Mouse (Mus musculus) hindbrain, embryonic 16.5 days (tissue): ENCODE measurements at regions not wholly inside any gene's neighbourhood (a gene's known extent, or its start where the extent isn't known, plus 50 kb on each side); places are given as distances from the start of the nearest gene placed in this dataset.
A peak's percentile ranks its signal among the peaks of the same experiment; 100 is the strongest.
"Not testable (repeated sequence)": the region's sequence is repeated elsewhere in the genome, so short reads cannot be mapped to it uniquely, and the experiment has no call there.

Source experiments
- ATAC-seq: fragments of 200-750 bp; cut with Nextera tagmentation; 2 replicates; pipeline ENCODE4 v1.8.0; 2017; ENCODE audit warnings: moderate TSS enrichment, moderate library complexity
- H3K27ac ChIP-seq: fragments of 300-500 bp; sonication (generic); 2 replicates; pipeline ENCODE4 v1.5.1; 2014; ENCODE audit warnings: low read depth, mild to moderate bottlenecking, control low read depth, low read length, moderate library complexity
- H3K27me3 ChIP-seq: fragments of 300-500 bp; sonication (generic); replicated peaks from 2 replicates; pipeline ENCODE4 v1.6.1; 2014; ENCODE audit warnings: low read length; ENCODE audit not compliant: control insufficient read depth, insufficient read depth
- H3K36me3 ChIP-seq: fragments of 300-500 bp; sonication (generic); 2 replicates; pipeline ENCODE4 v1.6.1; 2014; ENCODE audit warnings: mild to moderate bottlenecking, low read length, moderate library complexity, mixed read lengths; ENCODE audit not compliant: control insufficient read depth, insufficient read depth
- H3K4me1 ChIP-seq: fragments of 300-500 bp; sonication (generic); 2 replicates; pipeline ENCODE4 v1.6.1; 2014; ENCODE audit warnings: low read depth, low read length; ENCODE audit not compliant: control insufficient read depth, insufficient read depth
- H3K4me2 ChIP-seq: fragments of 300-500 bp; sonication (generic); 2 replicates; pipeline ENCODE4 v1.6.1; 2014; ENCODE audit warnings: mild to moderate bottlenecking, low read length, control low read depth, moderate library complexity
- H3K4me3 ChIP-seq: fragments of 300-500 bp; sonication (generic); 2 replicates; pipeline ENCODE4 v1.5.1; 2014; ENCODE audit warnings: mild to moderate bottlenecking, low read length, control low read depth, moderate library complexity
- H3K9ac ChIP-seq: fragments of 300-500 bp; sonication (generic); 2 replicates; pipeline ENCODE4 v1.6.1; 2014; ENCODE audit warnings: low read depth, mild to moderate bottlenecking, control low read depth, low read length, moderate library complexity
- H3K9me3 ChIP-seq: fragments of 300-500 bp; sonication (generic); 2 replicates; pipeline ENCODE4 v1.6.1; 2014; ENCODE audit warnings: mild to moderate bottlenecking, low read length, moderate library complexity; ENCODE audit not compliant: control insufficient read depth
- WGBS: fragments of 180-500 bp; shearing (Covaris S2); extraction: QIAGEN DNeasy Blood & Tissue Kit; methylation state at CpG from one replicate; pipeline ENCODE4 v1.1.7; 2014; 5-methylcytosine and 5-hydroxymethylcytosine counted together

DNA sequence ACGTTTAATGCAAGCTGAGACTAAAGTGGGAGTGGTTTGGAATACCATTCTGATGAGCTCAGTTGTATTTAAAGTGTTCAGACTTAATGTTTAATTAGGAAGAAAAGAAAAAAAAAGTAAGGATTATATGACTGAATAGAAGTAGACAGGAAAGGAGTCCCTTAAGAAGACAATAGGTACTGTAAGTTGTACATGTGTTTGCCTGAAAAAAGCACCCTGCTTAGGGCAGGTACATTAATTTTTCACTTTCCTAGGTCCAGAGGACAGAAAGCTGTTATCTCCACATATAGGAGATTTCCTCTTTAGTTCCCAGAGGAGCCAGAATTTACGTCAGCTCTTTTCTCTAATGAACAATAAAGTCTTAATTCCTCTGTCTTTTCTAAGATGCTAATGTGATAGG lies 58.5 kb downstream of the Olfr987 start:
- WGBS = 60% methylated on average over 2 of the region's 2 CpGs
- Histone ChIP-seq H3K4me2 (no peak overlapping the region), H3K4me1 (peaks cover 4% of the 10 kb centered on the region; the same call in 1 of the 2 replicates), H3K36me3 (no peaks in the 10 kb centered on the region), H3K27me3 (no peaks in the 10 kb centered on the region), H3K9me3 (no peaks in the 10 kb centered on the region), H3K9ac (no peak overlapping the region), H3K27ac (no peak overlapping the region), H3K4me3 (no peak overlapping the region)
- ATAC-seq = no peak

DNA sequence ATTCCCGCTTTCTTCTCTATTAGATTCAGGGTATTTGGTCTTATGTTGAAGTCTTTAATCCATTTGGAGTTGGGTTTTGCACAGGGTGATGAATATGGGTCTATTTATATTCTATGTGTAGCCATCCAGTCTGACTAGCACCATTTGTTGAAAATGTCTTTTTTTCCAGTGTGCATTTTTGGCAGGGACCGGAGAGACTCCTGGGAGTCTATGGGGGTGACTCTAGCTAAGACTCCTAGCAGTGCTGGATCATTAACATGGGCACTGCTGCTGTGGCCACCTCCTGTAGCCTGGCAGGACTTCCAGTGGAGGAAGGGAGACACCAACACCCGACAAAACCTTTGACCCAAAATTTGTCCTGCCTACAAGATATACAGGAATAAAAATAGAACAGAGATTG lies 61.0 kb downstream of the Olfr987 start:
- no peak overlapping the region for H3K9ac ChIP-seq
- no peaks in the 10 kb centered on the region for H3K9me3 ChIP-seq
- no peak overlapping the region for H3K4me3 ChIP-seq
- no peak overlapping the region for H3K4me2 ChIP-seq
- H3K27me3 ChIP-seq = no peaks in the 10 kb centered on the region
- 83% methylated on average over 3 of the region's 3 CpGs for WGBS
- H3K36me3 ChIP-seq = no peaks in the 10 kb centered on the region
- ATAC-seq = peak; percentile 54; the same call in 1 of the 2 replicates
- H3K4me1 ChIP-seq = no peaks in the 10 kb centered on the region
- no peak overlapping the region for H3K27ac ChIP-seq

- H3K9ac ChIP-seq = no peak overlapping the region
- no peaks in the 10 kb centered on the region for H3K36me3 ChIP-seq
- H3K4me3 ChIP-seq = no peak overlapping the region
- H3K4me1 ChIP-seq = no peaks in the 10 kb centered on the region
- ATAC-seq = no peak
- no peaks in the 10 kb centered on the region for H3K27me3 ChIP-seq
- WGBS = 91% methylated on average over 1 of the region's 1 CpGs
- no peak overlapping the region for H3K4me2 ChIP-seq
- no peaks in the 10 kb centered on the region for H3K9me3 ChIP-seq
- H3K27ac ChIP-seq = no peak overlapping the region
These were observed 61.7 kb downstream of the Olfr987 start for GRCm38 (mm10) chr2:85277433-85277832.

GRCm38 (mm10) chr2:85266813-85267212 lies 69.8 kb upstream of the Lrrc55 start:
- H3K27me3 ChIP-seq, H3K4me1 ChIP-seq, H3K9me3 ChIP-seq, H3K4me2 ChIP-seq, H3K9ac ChIP-seq, H3K36me3 ChIP-seq, ATAC-seq, H3K27ac ChIP-seq, H3K4me3 ChIP-seq: not testable (repeated sequence)
- 86% methylated on average over 14 of the region's 14 CpGs for WGBS

DNA sequence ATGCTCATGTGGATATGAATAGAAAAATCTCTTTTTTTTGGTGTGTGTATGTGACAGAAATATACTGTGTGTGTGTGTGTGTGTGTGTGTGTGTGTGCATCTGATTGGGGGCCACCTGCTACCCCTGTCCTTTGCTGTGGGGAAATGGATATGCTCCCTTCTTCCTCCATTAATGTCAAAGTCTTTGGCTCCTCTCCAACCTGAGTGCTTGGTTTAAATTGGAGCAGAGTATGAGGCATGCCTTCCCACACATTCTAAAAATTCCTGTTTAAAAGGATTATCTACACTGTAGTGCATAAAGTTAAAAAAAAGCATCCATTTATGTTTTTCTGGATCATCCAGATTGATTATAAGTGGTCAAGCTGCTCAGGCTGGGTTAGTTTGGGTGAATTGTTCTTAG lies 68.7 kb upstream of the Lrrc55 start:
- Histone ChIP-seq H3K4me1 (no peaks in the 10 kb centered on the region), H3K4me2 (no peak overlapping the region), H3K9ac (no peak overlapping the region), H3K27ac (no peak overlapping the region), H3K4me3 (no peak overlapping the region), H3K9me3 (no peaks in the 10 kb centered on the region), H3K36me3 (no peaks in the 10 kb centered on the region), H3K27me3 (no peaks in the 10 kb centered on the region)
- ATAC-seq = no peak

GRCm38 (mm10) chr2:85265037-85265524 lies 68.1 kb upstream of the Lrrc55 start:
- Histone ChIP-seq H3K4me1 (no peaks in the 10 kb centered on the region), H3K4me3 (no peak overlapping the region)
- no peak for ATAC-seq

DNA sequence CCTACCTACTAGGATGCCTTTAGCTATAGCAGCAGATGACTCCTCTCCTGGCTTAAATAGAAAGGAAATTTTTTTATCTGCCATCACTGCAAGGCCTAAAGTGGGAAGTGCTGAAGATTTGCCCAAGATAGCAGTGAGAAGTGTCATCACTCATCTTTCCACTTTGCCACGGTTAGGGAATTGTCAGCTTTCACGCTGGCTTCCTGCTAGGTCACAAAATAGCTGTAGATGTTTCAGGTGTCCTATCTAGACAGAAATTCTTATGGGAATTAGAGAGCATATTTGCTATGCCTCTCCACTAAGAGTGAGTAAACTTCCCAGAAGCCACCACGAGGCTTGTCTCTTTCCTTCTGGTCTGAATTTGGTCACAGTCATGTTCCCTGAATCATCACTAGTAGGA lies 60.4 kb upstream of the Lrrc55 start:
- 84% methylated on average over 3 of the region's 3 CpGs for WGBS
- ATAC-seq = no peak

More at GRCm38 (mm10) chr2:85265037-85265524, 68.1 kb upstream of the Lrrc55 start:
- Histone ChIP-seq H3K9me3 (no peaks in the 10 kb centered on the region), H3K4me2 (no peak overlapping the region), H3K9ac (no peak overlapping the region), H3K27me3 (no peaks in the 10 kb centered on the region), H3K27ac (no peak overlapping the region), H3K36me3 (no peaks in the 10 kb centered on the region)
- WGBS = 64% methylated on average over 2 of the region's 2 CpGs

DNA sequence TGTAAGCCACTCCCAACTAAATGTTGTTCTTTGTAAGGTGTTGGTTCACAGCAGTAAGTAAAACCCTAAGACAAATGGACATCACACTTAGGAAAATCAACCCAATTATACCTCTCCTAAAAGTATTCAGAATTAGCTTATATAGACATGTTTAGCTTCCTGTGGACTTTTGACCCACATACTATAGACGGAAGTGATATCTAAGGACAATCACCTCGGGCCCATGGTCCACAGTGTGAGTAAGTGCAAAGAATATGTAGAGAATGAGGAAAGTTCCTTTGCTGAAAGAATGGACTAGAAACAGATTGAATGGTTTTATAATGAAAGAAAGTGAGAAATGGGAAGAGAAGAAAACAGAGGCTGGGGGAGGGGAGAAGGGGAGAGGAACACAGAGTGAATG lies 58.6 kb upstream of the Lrrc55 start:
- ATAC-seq = no peak
- H3K27me3 ChIP-seq = no peaks in the 10 kb centered on the region
- no peak overlapping the region for H3K9ac ChIP-seq

More for the DNA sequence above, 60.4 kb upstream of the Lrrc55 start:
- Histone ChIP-seq H3K9ac (no peak overlapping the region), H3K4me3 (no peak overlapping the region), H3K27ac (no peak overlapping the region), H3K4me2 (no peak overlapping the region), H3K4me1 (peaks cover 6% of the 10 kb centered on the region), H3K36me3 (no peaks in the 10 kb centered on the region), H3K9me3 (no peaks in the 10 kb centered on the region), H3K27me3 (no peaks in the 10 kb centered on the region)

GRCm38 (mm10) chr2:85252343-85253285 lies 55.6 kb upstream of the Lrrc55 start:
- 39% methylated on average over 16 of the region's 16 CpGs for WGBS

More for the DNA sequence above, 58.6 kb upstream of the Lrrc55 start:
- WGBS = 86% methylated on average over 2 of the region's 2 CpGs
- H3K4me3 ChIP-seq = no peak overlapping the region
- H3K4me1 ChIP-seq = peaks cover 7% of the 10 kb centered on the region
- H3K9me3 ChIP-seq = no peaks in the 10 kb centered on the region
- H3K36me3 ChIP-seq = no peaks in the 10 kb centered on the region
- no peak overlapping the region for H3K27ac ChIP-seq
- H3K4me2 ChIP-seq = no peak overlapping the region

More at GRCm38 (mm10) chr2:85252343-85253285, 55.6 kb upstream of the Lrrc55 start:
- Histone ChIP-seq H3K9me3 (no peaks in the 10 kb centered on the region), H3K36me3 (no peaks in the 10 kb centered on the region), H3K9ac (no peak overlapping the region), H3K4me3 (no peak overlapping the region), H3K27me3 (no peaks in the 10 kb centered on the region), H3K27ac (no peak overlapping the region), H3K4me1 (peaks cover 7% of the 10 kb centered on the region), H3K4me2 (no peak overlapping the region)
- peak; percentile 52; the same call in 1 of the 2 replicates for ATAC-seq
